Mouse (Mus musculus): ENCODE measurements around the gene Hexim2.
A peak's percentile ranks its signal among the peaks of the same experiment; 100 is the strongest.

Hexim2 gene

GRCm38 (mm10) chr11:103141101-103141943 lies 9.1 kb downstream of the Hexim2 start:
- peak; percentile 83 for DNase-seq (ENCODE audit: low read depth, low spot score)

- peak; percentile 43 for DNase-seq (ENCODE audit: low read depth, low spot score)
Measured at GRCm38 (mm10) chr11:103141944-103142255, 9.7 kb downstream of the Hexim2 start.

- DNase-seq (ENCODE audit: low read depth, low spot score), result peak; percentile 33
Measured at GRCm38 (mm10) chr11:103142441-103143182, 10.4 kb downstream of the Hexim2 start.

- DNase-seq (ENCODE audit: low read depth, low spot score), result peak; percentile 86
Measured at GRCm38 (mm10) chr11:103144309-103145285, 12.4 kb downstream of the Hexim2 start.

- no peak for DNase-seq (ENCODE audit: low read depth, low spot score)
Measured at GRCm38 (mm10) chr11:103146386-103146785, 14.2 kb downstream of the Hexim2 start.

- DNase-seq (ENCODE audit: low read depth, low spot score), result no peak
Measured at GRCm38 (mm10) chr11:103147766-103148165, 15.5 kb downstream of the Hexim2 start.

- no peak for DNase-seq (ENCODE audit: low read depth, low spot score)
Measured at GRCm38 (mm10) chr11:103149771-103150170, 17.5 kb downstream of the Hexim2 start.

GRCm38 (mm10) chr11:103158621-103159478 lies 26.6 kb downstream of the Hexim2 start:
- DNase-seq (ENCODE audit: low read depth, low spot score), result peak; percentile 96

- DNase-seq (ENCODE audit: low read depth, low spot score), result no peak
Measured at GRCm38 (mm10) chr11:103160738-103161137, 28.5 kb downstream of the Hexim2 start.

GRCm38 (mm10) chr11:103161449-103161848 lies 29.2 kb downstream of the Hexim2 start:
- DNase-seq (ENCODE audit: low read depth, low spot score), result peak; percentile 36

- peak; percentile 53 for DNase-seq (ENCODE audit: low read depth, low spot score)
Measured at GRCm38 (mm10) chr11:103162132-103162531, 29.9 kb downstream of the Hexim2 start.

GRCm38 (mm10) chr11:103164391-103164790 lies 32.2 kb downstream of the Hexim2 start:
- no peak for DNase-seq (ENCODE audit: low read depth, low spot score)

GRCm38 (mm10) chr11:103168690-103169390 lies 36.6 kb downstream of the Hexim2 start:
- peak; percentile 74 for DNase-seq (ENCODE audit: low read depth, low spot score)

GRCm38 (mm10) chr11:103169664-103170063 lies 37.4 kb downstream of the Hexim2 start:
- DNase-seq (ENCODE audit: low read depth, low spot score), result no peak

- no peak for DNase-seq (ENCODE audit: low read depth, low spot score)
Measured at GRCm38 (mm10) chr11:103170111-103170493, 37.9 kb downstream of the Hexim2 start.

GRCm38 (mm10) chr11:103170494-103171285 lies 38.5 kb downstream of the Hexim2 start, which contains the start of gene Fmnl1:
Gene Fmnl1 (plus strand): TSS chr11:103171107.
- DNase-seq (ENCODE audit: low read depth, low spot score), result no peak

- no peak for DNase-seq (ENCODE audit: low read depth, low spot score)
Measured at GRCm38 (mm10) chr11:103171286-103171620, 39.0 kb downstream of the Hexim2 start.

- no peak for DNase-seq (ENCODE audit: low read depth, low spot score)
Measured at GRCm38 (mm10) chr11:103171703-103172391, 39.6 kb downstream of the Hexim2 start.
